Mouse (Mus musculus) right cerebral cortex, postnatal 4 days (tissue): Measurements from ENCODE around the gene F2rl1.
A peak's percentile ranks its signal among the peaks of the same experiment; 100 is the strongest.

Experiments
- DNase-seq: peaks from one replicate; pipeline ENCODE4 v3.0.0-alpha.2; 2022

Gene F2rl1

DNA sequence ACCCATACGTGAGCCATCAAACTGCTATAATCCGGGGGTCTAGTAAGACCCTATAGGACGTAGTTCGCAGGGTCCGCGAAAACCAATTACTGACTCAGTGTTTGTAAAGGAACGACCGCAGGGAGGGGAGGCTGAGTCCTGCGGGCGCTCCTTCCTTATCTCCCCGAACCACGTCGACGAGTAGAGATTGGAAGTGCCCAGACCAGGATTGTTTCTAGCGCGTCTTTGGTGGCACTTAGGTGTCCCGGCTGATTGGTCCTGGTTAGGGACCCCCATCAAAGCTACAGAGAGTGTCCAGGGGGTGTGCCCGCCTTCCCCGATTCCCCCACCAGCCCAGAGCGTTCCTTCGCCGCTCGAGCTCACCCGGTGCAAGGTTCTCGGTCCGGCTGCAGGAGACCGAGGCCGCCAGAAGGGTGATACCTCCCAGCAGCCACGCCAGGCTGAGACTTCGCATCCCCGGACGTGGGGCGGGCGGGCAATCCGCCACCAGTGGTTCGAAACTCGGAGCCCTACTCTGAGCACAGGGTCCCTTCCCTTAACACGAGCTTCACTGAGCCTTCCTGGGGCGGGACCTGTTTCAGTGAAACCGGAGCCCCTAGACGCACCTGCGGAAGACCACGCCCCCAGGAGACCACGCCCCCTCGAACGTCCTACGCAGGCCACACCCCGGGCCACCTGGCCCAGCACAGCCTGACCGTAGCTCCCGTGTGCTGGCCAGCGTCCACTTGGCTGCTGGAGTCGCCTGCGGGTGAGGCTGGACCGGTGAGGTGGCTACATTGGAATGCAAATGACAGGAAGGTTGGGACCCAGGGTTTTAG lies at the start of gene F2rl1:
F2rl1 (minus strand) TSS at position 554 of the 818 bp plus-strand sequence.
- DNase-seq, result peak; percentile 9

DNA sequence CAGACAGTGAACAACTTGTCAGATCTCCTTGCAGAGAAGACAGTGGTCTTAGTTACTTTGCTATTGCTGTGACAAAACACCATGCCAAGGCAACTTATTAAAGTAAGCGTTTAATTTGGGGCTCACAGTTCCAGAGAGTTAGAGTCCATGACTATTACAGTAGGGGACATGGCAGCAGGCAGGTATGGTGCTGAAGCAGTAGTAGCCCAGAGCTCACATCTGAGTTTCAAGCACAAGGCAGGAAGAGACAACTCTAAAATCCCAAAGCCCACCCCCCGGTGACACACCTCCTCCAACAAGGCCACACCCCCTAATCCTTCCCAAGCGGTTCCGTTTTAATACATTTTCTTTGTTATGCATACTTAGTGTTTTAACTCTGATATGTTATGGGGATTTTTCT lies 45.9 kb upstream of the F2rl1 start:
- no peak for DNase-seq

- DNase-seq, result no peak
Measured at GRCm38 (mm10) chr13:95569326-95569725, 44.3 kb upstream of the F2rl1 start.

- no peak for DNase-seq
Measured at GRCm38 (mm10) chr13:95568336-95568735, 43.3 kb upstream of the F2rl1 start.

- no peak for DNase-seq
Measured at GRCm38 (mm10) chr13:95566841-95567551, 42.0 kb upstream of the F2rl1 start.

DNA sequence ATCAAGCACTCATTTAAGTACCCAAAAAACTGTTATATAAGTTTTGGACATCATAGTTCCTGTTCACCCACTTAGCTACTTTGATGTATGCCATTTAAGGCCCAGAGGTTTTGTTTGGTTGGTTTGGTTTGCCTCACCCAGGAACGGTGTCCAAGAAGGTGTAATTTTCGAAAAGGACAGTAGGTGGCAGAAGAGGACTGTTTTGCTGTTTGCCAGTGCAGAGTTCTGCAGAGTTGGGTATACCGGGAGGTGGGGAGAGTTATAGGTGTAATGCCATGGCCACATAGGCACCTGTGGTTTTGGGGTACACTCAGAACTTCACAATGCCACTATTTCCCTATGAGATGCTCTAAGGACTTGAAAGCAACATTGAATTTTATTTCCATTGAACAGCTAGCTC lies 38.7 kb upstream of the F2rl1 start:
- peak; percentile 53 for DNase-seq

GRCm38 (mm10) chr13:95563066-95563610 lies 38.1 kb upstream of the F2rl1 start:
- DNase-seq, result no peak

DNA sequence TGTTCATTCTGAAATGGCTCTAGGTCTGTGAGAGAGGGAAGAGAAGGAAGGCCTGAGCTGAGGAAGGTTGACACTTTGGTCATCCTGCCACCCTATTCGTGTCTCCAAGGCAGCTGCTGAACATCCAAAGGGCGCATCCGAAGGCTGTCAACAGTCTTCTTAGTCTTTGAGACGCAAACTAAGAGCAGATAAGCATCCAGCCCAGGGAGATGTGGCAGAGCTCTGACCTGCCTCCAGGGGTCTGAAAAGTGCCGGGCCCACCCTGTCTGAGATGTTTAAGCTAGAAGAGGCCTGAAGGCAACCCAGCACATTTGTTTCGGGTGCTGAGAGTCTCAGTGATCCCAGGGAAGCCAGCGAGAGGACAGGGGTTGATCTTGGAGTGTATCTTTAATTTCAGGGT lies 32.3 kb upstream of the F2rl1 start:
- no peak for DNase-seq

GRCm38 (mm10) chr13:95553885-95554492 lies 29.0 kb upstream of the F2rl1 start:
- no peak for DNase-seq

DNA sequence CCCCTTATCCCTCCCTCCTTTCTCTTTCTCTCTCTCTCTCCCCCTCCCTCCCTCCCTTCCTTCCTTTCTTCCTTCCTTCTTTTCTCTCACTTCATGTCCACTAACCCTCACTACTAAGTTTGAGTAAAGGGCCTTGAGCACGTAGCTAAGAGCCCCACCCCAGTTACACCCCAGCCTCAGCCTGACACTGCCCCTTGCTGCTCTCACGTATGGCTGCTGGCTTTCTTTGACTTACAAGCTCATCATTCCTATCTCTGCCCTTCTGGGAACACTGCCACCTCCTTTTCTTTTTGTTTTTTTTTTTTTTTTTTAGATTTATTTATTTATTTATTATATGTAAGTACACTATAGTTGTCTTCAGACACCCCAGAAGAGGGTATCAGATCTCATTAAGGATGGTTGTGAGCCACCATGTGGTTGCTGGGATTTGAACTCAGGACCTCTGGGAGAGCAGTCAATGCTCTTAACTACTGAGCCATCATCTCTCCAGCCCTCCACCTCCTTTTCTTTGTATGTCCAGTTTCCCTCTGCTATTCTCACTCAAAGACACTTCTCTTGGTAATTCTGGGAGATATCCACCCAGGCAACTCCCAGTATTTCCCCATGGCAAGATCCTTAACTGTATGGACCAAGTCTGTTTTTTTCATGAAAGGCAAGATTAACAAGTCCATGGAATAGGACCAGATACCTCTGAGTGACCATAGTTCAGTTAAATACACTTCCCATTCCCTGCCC lies 25.8 kb upstream of the F2rl1 start:
- DNase-seq, result no peak

GRCm38 (mm10) chr13:95549421-95549820 lies 24.4 kb upstream of the F2rl1 start:
- no peak for DNase-seq

- DNase-seq, result no peak
Measured at GRCm38 (mm10) chr13:95548856-95549255, 23.8 kb upstream of the F2rl1 start.

GRCm38 (mm10) chr13:95548291-95548789 lies 23.3 kb upstream of the F2rl1 start:
- DNase-seq, result peak; percentile 6

GRCm38 (mm10) chr13:95547090-95547611 lies 22.1 kb upstream of the F2rl1 start:
- DNase-seq, result no peak

GRCm38 (mm10) chr13:95546251-95546650 lies 21.2 kb upstream of the F2rl1 start:
- DNase-seq, result no peak

DNA sequence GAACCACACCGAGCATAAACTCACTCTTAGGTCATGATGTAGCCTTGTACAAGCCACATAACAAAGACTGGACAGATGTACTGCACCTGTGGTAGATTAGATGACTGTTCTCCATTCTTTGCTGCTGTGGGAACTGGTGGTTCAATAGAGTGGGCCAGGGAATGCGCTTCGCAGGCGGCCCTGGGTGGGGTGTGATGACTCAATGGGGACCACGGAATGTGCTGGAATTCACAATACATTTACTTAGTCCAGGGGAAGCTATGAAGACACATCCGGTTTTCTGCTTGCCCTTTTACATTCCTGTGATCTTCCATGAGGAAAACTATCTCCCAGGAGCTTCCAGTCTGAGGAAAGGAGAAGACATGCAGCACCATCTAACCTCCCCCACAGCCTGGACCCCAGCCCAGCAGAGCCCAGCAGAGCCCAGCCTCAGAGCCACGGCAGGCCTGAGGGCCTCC lies 20.7 kb upstream of the F2rl1 start:
- DNase-seq, result no peak

DNA sequence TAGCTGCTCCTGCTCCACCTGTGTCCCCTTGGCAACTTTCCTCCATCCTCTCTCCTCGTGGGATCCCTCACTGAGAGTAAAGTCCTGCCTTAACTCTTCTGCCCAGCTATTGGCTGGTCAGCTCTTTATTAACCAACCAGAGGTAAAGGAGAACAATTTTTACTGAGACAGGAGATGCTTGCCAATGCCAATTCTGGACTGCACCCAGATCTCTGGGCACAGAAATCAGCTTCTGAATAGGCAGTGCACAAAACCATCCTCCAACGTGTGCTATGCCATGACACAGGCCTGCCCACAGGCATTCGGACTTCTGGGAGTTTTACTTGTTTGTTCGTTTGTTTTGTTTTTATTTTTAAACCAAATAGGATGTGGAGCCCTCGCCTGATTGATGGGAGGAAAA lies 13.0 kb upstream of the F2rl1 start:
- no peak for DNase-seq

- no peak for DNase-seq
Measured at GRCm38 (mm10) chr13:95536117-95536493, 11.1 kb upstream of the F2rl1 start.

DNA sequence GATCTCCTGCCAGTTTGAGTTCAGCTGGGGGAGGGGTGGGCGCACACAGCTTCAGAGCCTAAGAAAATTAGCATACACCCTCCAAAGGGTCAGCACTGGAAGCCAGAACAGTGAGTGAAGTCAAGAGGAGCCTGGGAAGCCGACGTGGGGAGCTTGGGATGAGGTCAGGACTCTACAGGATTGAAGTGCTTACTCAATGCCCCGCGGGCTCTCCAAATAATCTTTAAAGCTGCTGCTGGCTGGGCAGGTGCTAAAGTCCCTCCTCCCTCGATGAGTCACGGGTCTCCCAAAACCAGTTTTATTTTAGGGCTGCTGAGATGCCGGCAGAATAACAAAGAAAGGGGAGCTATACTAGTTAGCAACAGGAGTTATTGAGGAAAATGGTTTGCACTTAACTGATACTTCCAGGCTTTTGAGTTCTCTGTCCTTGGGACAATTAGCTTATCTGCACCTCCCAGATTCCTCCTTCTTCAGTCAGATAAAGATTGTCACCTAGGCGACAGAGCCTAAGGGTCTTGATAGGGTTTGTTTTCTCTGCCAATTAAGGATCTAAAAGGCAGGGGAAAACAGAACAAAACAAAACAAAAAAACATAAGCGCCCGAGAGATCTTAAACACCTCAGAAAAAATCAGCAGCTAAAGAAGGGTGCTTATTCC lies 10.6 kb upstream of the F2rl1 start:
- no peak for DNase-seq

GRCm38 (mm10) chr13:95535026-95535425 lies 10.0 kb upstream of the F2rl1 start:
- DNase-seq, result no peak

- DNase-seq, result no peak
Measured at GRCm38 (mm10) chr13:95534131-95534561, 9.1 kb upstream of the F2rl1 start.

DNA sequence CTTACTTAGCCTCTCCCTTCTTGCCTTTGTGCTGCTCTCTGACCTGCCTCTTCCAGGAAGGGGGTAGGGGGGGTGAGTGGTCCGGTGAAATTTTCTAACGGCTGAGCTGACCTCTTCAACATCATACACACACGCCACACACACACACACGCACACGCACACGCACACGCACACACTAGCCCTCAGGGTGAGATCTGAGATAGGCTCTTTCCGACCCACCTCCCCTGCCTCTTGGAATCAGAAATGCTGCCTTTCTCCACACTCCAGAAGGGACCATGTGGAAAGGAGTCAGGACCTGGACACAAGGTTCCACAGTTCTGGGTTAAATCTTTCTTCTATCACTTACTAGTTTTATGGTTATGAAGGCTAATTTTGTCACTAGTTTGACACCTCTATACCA lies 8.6 kb upstream of the F2rl1 start:
- no peak for DNase-seq
